Mouse (Mus musculus): ENCODE results near the gene 1700016H13Rik. TPM values are rescaled to one million over a fixed set of nuclear protein-coding genes. Genes with fewer than 3 reads are reported as not detected.

The 1700016H13Rik gene
- polyA plus RNA-seq, 1 experiment from 2014 or later: 0.39 TPM

DNA sequence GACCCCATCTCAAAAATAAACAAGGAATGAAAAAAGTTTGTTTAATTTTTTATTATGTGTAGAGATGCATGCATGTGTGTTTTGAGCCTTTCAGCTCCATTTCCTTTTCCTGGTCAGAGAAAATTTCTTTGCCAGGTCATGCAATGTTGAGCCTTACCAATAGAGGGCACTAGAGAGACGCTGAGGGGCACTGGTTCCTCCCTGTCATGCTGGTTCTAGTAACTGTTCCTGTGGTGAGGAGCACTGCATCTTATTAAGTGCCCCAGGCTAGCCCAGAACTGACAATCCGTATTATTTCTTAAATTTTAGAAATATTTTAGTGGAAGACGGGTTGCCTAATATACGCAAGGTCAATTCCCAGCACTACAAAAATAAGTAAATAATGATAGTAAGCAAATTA, 24.6 kb upstream of the 1700016H13Rik start:
- no peak overlapping the region for H3K27ac ChIP-seq (ENCODE audit: low read depth, low read length)
- ATAC-seq (replicated peaks; ENCODE audit: low FRiP score) (peak; percentile 46; the same call in 1 of the 2 replicates), DNase-seq (ENCODE audit: low spot score) (peak; percentile 80)

DNA sequence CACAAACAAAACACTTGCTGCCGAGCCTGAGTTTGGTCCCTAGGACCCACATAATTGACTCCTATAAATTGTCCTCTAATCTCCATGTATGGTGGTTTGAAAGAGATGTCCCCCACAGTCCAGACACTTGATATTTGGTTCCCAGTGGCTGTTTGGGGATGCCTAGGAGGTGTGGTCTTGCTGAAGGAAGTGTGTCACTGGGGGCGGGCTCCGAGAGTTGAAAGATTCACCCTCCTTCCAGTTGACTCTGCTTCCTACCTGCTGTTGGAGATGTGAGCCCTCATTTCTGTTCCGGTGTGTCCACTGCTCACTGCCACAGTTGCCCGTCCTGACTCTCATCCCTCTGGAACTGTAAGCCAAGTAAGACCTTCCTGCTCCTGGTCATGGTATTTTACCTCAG, 23.2 kb upstream of the 1700016H13Rik start:
- H3K9me3 ChIP-seq (ENCODE audit: control insufficient read depth, low read length): no peaks in the 10 kb centered on the region
- 89% methylated on average over 5 of the region's 5 CpGs for WGBS
- H3K4me3 ChIP-seq (ENCODE audit: low read depth, low read length): no peak overlapping the region
- H3K9ac ChIP-seq (ENCODE audit: low read length): no peak overlapping the region
- no peaks in the 10 kb centered on the region for H3K4me1 ChIP-seq (replicated peaks; ENCODE audit: control insufficient read depth, insufficient read depth, low read length)
- H3K36me3 ChIP-seq (ENCODE audit: control insufficient read depth, insufficient read depth, low read length): no peaks in the 10 kb centered on the region
- no peak for ATAC-seq (replicated peaks; ENCODE audit: low FRiP score)
- H3K4me2 ChIP-seq (ENCODE audit: low read depth, low read length, severe bottlenecking): no peak overlapping the region
- DNase-seq (ENCODE audit: low spot score): no peak
- no peak overlapping the region for H3K27ac ChIP-seq (ENCODE audit: low read depth, low read length)
- no peaks in the 10 kb centered on the region for H3K27me3 ChIP-seq (ENCODE audit: control insufficient read depth, insufficient read depth, low read length)

More for the DNA sequence above, 24.6 kb upstream of the 1700016H13Rik start:
- Histone ChIP-seq H3K9me3 (ENCODE audit: control insufficient read depth, low read length) (no peaks in the 10 kb centered on the region), H3K4me1 (replicated peaks; ENCODE audit: control insufficient read depth, insufficient read depth, low read length) (no peaks in the 10 kb centered on the region), H3K9ac (ENCODE audit: low read length) (no peak overlapping the region), H3K4me2 (ENCODE audit: low read depth, low read length, severe bottlenecking) (no peak overlapping the region), H3K4me3 (ENCODE audit: low read depth, low read length) (no peak overlapping the region), H3K27me3 (ENCODE audit: control insufficient read depth, insufficient read depth, low read length) (no peaks in the 10 kb centered on the region), H3K36me3 (ENCODE audit: control insufficient read depth, insufficient read depth, low read length) (no peaks in the 10 kb centered on the region)
- WGBS: 33% methylated on average over 4 of the region's 4 CpGs

- Histone ChIP-seq H3K9ac (ENCODE audit: low read length) (no peak overlapping the region), H3K27ac (ENCODE audit: low read depth, low read length) (no peak overlapping the region), H3K4me3 (ENCODE audit: low read depth, low read length) (no peak overlapping the region), H3K4me1 (replicated peaks; ENCODE audit: control insufficient read depth, insufficient read depth, low read length) (no peaks in the 10 kb centered on the region), H3K4me2 (ENCODE audit: low read depth, low read length, severe bottlenecking) (no peak overlapping the region), H3K36me3 (ENCODE audit: control insufficient read depth, insufficient read depth, low read length) (no peaks in the 10 kb centered on the region), H3K9me3 (ENCODE audit: control insufficient read depth, low read length) (no peaks in the 10 kb centered on the region), H3K27me3 (ENCODE audit: control insufficient read depth, insufficient read depth, low read length) (no peaks in the 10 kb centered on the region)
- ATAC-seq (replicated peaks; ENCODE audit: low FRiP score): no peak
- 80% methylated on average over 6 of the region's 6 CpGs for WGBS
- DNase-seq (ENCODE audit: low spot score): no peak
Observed at GRCm38 (mm10) chr5:103677894-103678293, 22.1 kb upstream of the 1700016H13Rik start.

GRCm38 (mm10) chr5:103676289-103676881, 20.6 kb upstream of the 1700016H13Rik start:
- Histone ChIP-seq H3K4me3 (ENCODE audit: low read depth, low read length) (no peak overlapping the region), H3K9me3 (ENCODE audit: control insufficient read depth, low read length) (no peaks in the 10 kb centered on the region), H3K36me3 (ENCODE audit: control insufficient read depth, insufficient read depth, low read length) (no peaks in the 10 kb centered on the region), H3K9ac (ENCODE audit: low read length) (no peak overlapping the region), H3K4me1 (replicated peaks; ENCODE audit: control insufficient read depth, insufficient read depth, low read length) (no peaks in the 10 kb centered on the region), H3K27me3 (ENCODE audit: control insufficient read depth, insufficient read depth, low read length) (no peaks in the 10 kb centered on the region), H3K27ac (ENCODE audit: low read depth, low read length) (no peak overlapping the region), H3K4me2 (ENCODE audit: low read depth, low read length, severe bottlenecking) (no peak overlapping the region)
- 82% methylated on average over 6 of the region's 6 CpGs for WGBS
- no peak for ATAC-seq (replicated peaks; ENCODE audit: low FRiP score)
- no peak for DNase-seq (ENCODE audit: low spot score)

- ATAC-seq (replicated peaks; ENCODE audit: low FRiP score): no peak
- Histone ChIP-seq H3K27me3 (ENCODE audit: control insufficient read depth, insufficient read depth, low read length) (no peaks in the 10 kb centered on the region), H3K9me3 (ENCODE audit: control insufficient read depth, low read length) (no peaks in the 10 kb centered on the region), H3K9ac (ENCODE audit: low read length) (no peak overlapping the region), H3K27ac (ENCODE audit: low read depth, low read length) (no peak overlapping the region), H3K4me3 (ENCODE audit: low read depth, low read length) (no peak overlapping the region), H3K4me2 (ENCODE audit: low read depth, low read length, severe bottlenecking) (no peak overlapping the region), H3K4me1 (replicated peaks; ENCODE audit: control insufficient read depth, insufficient read depth, low read length) (no peaks in the 10 kb centered on the region), H3K36me3 (ENCODE audit: control insufficient read depth, insufficient read depth, low read length) (no peaks in the 10 kb centered on the region)
- DNase-seq (ENCODE audit: low spot score): no peak
- WGBS: 56% methylated on average over 6 of the region's 6 CpGs
Observed at GRCm38 (mm10) chr5:103674482-103674881, 18.7 kb upstream of the 1700016H13Rik start.

- Histone ChIP-seq H3K27ac (ENCODE audit: low read depth, low read length) (no peak overlapping the region), H3K9me3 (ENCODE audit: control insufficient read depth, low read length) (no peaks in the 10 kb centered on the region), H3K4me1 (replicated peaks; ENCODE audit: control insufficient read depth, insufficient read depth, low read length) (no peaks in the 10 kb centered on the region), H3K4me3 (ENCODE audit: low read depth, low read length) (no peak overlapping the region), H3K27me3 (ENCODE audit: control insufficient read depth, insufficient read depth, low read length) (no peaks in the 10 kb centered on the region), H3K36me3 (ENCODE audit: control insufficient read depth, insufficient read depth, low read length) (no peaks in the 10 kb centered on the region), H3K4me2 (ENCODE audit: low read depth, low read length, severe bottlenecking) (no peak overlapping the region), H3K9ac (ENCODE audit: low read length) (no peak overlapping the region)
- DNase-seq (ENCODE audit: low spot score) (no peak), ATAC-seq (replicated peaks; ENCODE audit: low FRiP score) (no peak)
- WGBS: 86% methylated on average over 4 of the region's 4 CpGs
Observed at GRCm38 (mm10) chr5:103673611-103674010, 17.8 kb upstream of the 1700016H13Rik start.

DNA sequence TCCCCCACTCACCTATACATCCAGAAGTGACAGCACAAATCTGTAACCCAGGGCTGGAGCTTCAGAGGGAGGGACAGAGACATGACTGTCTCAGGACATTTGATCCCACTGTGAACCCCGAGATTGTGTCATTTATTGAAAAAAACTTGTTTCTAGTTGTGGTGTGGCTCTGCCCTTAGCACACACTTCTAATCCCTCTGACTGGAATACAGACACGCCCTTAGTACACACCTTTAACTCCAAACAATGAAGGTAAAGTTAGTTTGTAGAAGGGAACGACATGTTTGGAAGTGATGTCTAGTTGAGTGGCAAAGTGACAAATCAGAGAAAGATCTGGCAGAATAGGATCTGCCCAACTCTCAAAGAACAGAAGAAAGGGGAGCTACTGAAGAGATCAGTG, 16.0 kb upstream of the 1700016H13Rik start:
- WGBS: 72% methylated on average over 3 of the region's 3 CpGs

GRCm38 (mm10) chr5:103665876-103666275, 10.1 kb upstream of the 1700016H13Rik start:
- no peak for DNase-seq (ENCODE audit: low spot score)
- Histone ChIP-seq H3K36me3 (ENCODE audit: control insufficient read depth, insufficient read depth, low read length) (no peaks in the 10 kb centered on the region), H3K9ac (ENCODE audit: low read length) (no peak overlapping the region), H3K9me3 (ENCODE audit: control insufficient read depth, low read length) (no peaks in the 10 kb centered on the region), H3K4me1 (replicated peaks; ENCODE audit: control insufficient read depth, insufficient read depth, low read length) (no peaks in the 10 kb centered on the region), H3K27ac (ENCODE audit: low read depth, low read length) (no peak overlapping the region), H3K27me3 (ENCODE audit: control insufficient read depth, insufficient read depth, low read length) (no peaks in the 10 kb centered on the region), H3K4me3 (ENCODE audit: low read depth, low read length) (no peak overlapping the region), H3K4me2 (ENCODE audit: low read depth, low read length, severe bottlenecking) (no peak overlapping the region)
- ATAC-seq (replicated peaks; ENCODE audit: low FRiP score): no peak
- WGBS: 82% methylated on average over 2 of the region's 2 CpGs

More for the DNA sequence above, 16.0 kb upstream of the 1700016H13Rik start:
- Histone ChIP-seq H3K9me3 (ENCODE audit: control insufficient read depth, low read length) (no peaks in the 10 kb centered on the region), H3K4me2 (ENCODE audit: low read depth, low read length, severe bottlenecking) (no peak overlapping the region), H3K27ac (ENCODE audit: low read depth, low read length) (no peak overlapping the region), H3K9ac (ENCODE audit: low read length) (no peak overlapping the region), H3K27me3 (ENCODE audit: control insufficient read depth, insufficient read depth, low read length) (no peaks in the 10 kb centered on the region), H3K36me3 (ENCODE audit: control insufficient read depth, insufficient read depth, low read length) (no peaks in the 10 kb centered on the region), H3K4me1 (replicated peaks; ENCODE audit: control insufficient read depth, insufficient read depth, low read length) (no peaks in the 10 kb centered on the region), H3K4me3 (ENCODE audit: low read depth, low read length) (no peak overlapping the region)
- ATAC-seq (replicated peaks; ENCODE audit: low FRiP score) (no peak), DNase-seq (ENCODE audit: low spot score) (no peak)

DNA sequence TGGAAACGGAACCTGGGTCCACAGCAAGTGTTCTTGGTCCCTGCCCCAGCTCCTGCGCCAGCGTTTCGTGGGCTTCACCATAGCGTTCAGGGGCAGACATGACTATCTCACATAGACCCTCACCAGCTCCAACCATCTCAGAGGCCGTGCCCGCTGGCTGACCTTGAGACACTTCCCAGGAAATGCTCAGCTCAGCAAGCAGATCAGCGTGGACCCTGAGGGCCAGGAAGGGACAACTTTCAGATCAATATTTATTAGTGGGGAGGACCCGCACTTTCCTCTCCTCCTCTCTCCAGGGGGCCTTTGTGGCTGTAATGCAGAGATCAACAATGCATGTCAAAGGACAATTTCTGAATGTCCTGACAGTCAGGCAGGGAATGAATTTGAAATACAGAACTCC, 9.1 kb upstream of the 1700016H13Rik start:
- Histone ChIP-seq H3K4me2 (ENCODE audit: low read depth, low read length, severe bottlenecking) (no peak overlapping the region), H3K27ac (ENCODE audit: low read depth, low read length) (no peak overlapping the region), H3K9me3 (ENCODE audit: control insufficient read depth, low read length) (no peaks in the 10 kb centered on the region), H3K36me3 (ENCODE audit: control insufficient read depth, insufficient read depth, low read length) (no peaks in the 10 kb centered on the region), H3K27me3 (ENCODE audit: control insufficient read depth, insufficient read depth, low read length) (no peaks in the 10 kb centered on the region), H3K9ac (ENCODE audit: low read length) (no peak overlapping the region), H3K4me3 (ENCODE audit: low read depth, low read length) (no peak overlapping the region), H3K4me1 (replicated peaks; ENCODE audit: control insufficient read depth, insufficient read depth, low read length) (no peaks in the 10 kb centered on the region)
- DNase-seq (ENCODE audit: low spot score) (no peak), ATAC-seq (replicated peaks; ENCODE audit: low FRiP score) (no peak)
- 79% methylated on average over 9 of the region's 9 CpGs for WGBS

Data from forebrain, embryonic 11.5 days (tissue).